Mouse (Mus musculus) brain, embryonic 14.5 days (tissue): ENCODE results near the gene Yeats2.

ENCODE experiments used
- CTCF ChIP-seq: fragments of 200-500 bp; IDR thresholded peaks from 2 replicates; pipeline ENCODE4 v1.5.1; 2012; ENCODE audit warnings: inconsistent platforms, mild to moderate bottlenecking, moderate library complexity, borderline replicate concordance; ENCODE audit not compliant: insufficient read depth, insufficient read length; ENCODE audit errors: extremely low read depth
- POLR2A ChIP-seq: fragments of 200-500 bp; IDR thresholded peaks from 2 replicates; pipeline ENCODE4 v1.6.1; 2012; ENCODE audit warnings: mild to moderate bottlenecking, inconsistent platforms, borderline replicate concordance; ENCODE audit not compliant: poor library complexity, insufficient read depth, insufficient read length, severe bottlenecking; ENCODE audit errors: extremely low read depth

GRCm38 (mm10) chr16:20271339-20271738, 130.5 kb downstream of the Yeats2 start:
- TF ChIP-seq CTCF, result no peak
- TF ChIP-seq POLR2A, result no peak
